Mouse (Mus musculus) limb, embryonic 11.5 days (tissue): ENCODE results near the gene Tubb4a. TPM values are rescaled to one million over a fixed set of nuclear protein-coding genes. Genes with fewer than 3 reads are reported as not detected.

Experiments used
- ATAC-seq: fragments of 200-750 bp; cut with Nextera tagmentation; 2 replicates; pipeline ENCODE4 v1.8.0; 2017; ENCODE audit warnings: low read depth; ENCODE audit not compliant: insufficient number of reproducible peaks, low FRiP score, low TSS enrichment
- DNase-seq: peaks from one replicate; pipeline ENCODE4 v3.0.0-alpha.2; 2015; ENCODE audit warnings: low spot score
- H3K27ac ChIP-seq: fragments of 300-500 bp; sonication (generic); replicated peaks from 2 replicates; pipeline ENCODE4 v1.5.1; 2014; ENCODE audit warnings: low read depth, mild to moderate bottlenecking, low read length
- H3K27me3 ChIP-seq: fragments of 300-500 bp; sonication (generic); 2 replicates; pipeline ENCODE4 v1.6.1; 2014; ENCODE audit warnings: mild to moderate bottlenecking, low read length, mixed read lengths; ENCODE audit not compliant: control insufficient read depth, insufficient read depth
- H3K36me3 ChIP-seq: fragments of 300-500 bp; sonication (generic); 2 replicates; pipeline ENCODE4 v1.6.1; 2014; ENCODE audit warnings: mild to moderate bottlenecking, low read length, moderate library complexity, mixed read lengths; ENCODE audit not compliant: control insufficient read depth, insufficient read depth
- H3K4me1 ChIP-seq: fragments of 300-500 bp; sonication (generic); 2 replicates; pipeline ENCODE4 v1.6.1; 2014; ENCODE audit warnings: low read length, mixed read lengths; ENCODE audit not compliant: control insufficient read depth, insufficient read depth
- H3K4me2 ChIP-seq: fragments of 300-500 bp; sonication (generic); 2 replicates; pipeline ENCODE4 v1.6.1; 2014; ENCODE audit warnings: low read depth, mild to moderate bottlenecking, moderate library complexity; ENCODE audit not compliant: severe bottlenecking
- H3K4me3 ChIP-seq: fragments of 300-500 bp; sonication (generic); 2 replicates; pipeline ENCODE4 v1.5.1; 2014; ENCODE audit warnings: low read depth, low read length
- H3K9ac ChIP-seq: fragments of 300-500 bp; sonication (generic); 2 replicates; pipeline ENCODE4 v1.6.1; 2014; ENCODE audit warnings: mild to moderate bottlenecking, low read length
- H3K9me3 ChIP-seq: fragments of 300-500 bp; sonication (generic); 2 replicates; pipeline ENCODE4 v1.6.1; 2016; ENCODE audit warnings: low read length; ENCODE audit not compliant: control insufficient read depth
- WGBS: fragments of 180-500 bp; shearing (Covaris S2); extraction: QIAGEN DNeasy Blood & Tissue Kit; methylation state at CpG from one replicate; pipeline ENCODE4 v1.1.7; 2014; 5-methylcytosine and 5-hydroxymethylcytosine counted together
- polyA plus RNA-seq: library from polyadenylated mRNA; unstranded; fragments of >200 nt; fragmentation: Nextera tagmentation; extraction: Ambion mirVana; gene quantifications from 2 replicates; pipeline ENCODE4 v1.2.1, GENCODE M21; 2014

Tubb4a gene
- polyA plus RNA-seq, 1 experiment from 2014 or later, result 11.1 TPM

DNA sequence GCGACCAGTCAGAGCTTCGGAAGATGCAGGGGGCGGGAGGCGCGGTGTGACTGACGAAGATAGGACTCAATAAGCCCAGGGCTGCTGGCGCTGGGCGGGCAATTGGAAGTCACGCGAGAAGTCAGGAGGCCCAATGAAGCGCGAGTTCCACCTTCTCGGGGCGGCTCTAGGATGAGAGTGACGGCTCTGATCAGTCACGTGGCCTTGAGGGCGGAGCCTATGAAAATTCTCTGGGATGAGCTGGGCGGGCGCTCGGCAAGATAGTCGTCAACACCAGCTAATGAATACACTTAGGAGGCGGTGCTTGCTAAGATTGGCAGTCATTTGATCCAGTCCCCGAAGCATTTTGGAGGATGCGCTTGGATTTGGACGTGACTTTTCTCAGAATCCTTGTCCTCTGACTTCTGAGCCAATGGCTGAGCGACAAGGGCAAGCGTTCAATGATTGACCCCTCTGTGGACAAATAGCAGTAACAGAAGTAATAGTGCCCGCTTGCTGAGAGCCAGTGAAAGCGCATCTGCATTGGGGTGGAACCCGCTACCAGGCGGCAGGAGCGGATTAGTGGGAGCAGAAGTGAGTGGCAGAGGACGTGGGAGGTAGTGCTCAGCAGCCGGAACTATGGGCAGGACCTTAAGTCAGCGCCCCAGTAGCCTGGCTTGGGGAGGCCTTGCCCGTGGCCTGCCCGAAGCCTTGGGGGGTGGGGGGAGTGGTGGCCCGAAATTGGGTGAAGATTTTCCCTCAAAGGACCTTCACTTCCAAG, 55.7 kb downstream of the Tubb4a start:
- peaks cover 8% of the 10 kb centered on the region for H3K4me1 ChIP-seq
- H3K36me3 ChIP-seq, result peaks cover 12% of the 10 kb centered on the region; the same call in 1 of the 2 replicates
- peak; percentile 98 for DNase-seq
- 1% methylated on average over 38 of the region's 38 CpGs for WGBS
- H3K4me3 ChIP-seq, result peak overlapping the region; percentile 75
- 0 out of 2 replicates have a peak overlapping the region, but pooled peaks have one; percentile 25 for H3K27ac ChIP-seq
- no peaks in the 10 kb centered on the region for H3K9me3 ChIP-seq
- peak overlapping the region; percentile 24; the same call in 1 of the 2 replicates for H3K9ac ChIP-seq
- peak overlapping the region; percentile 44 for H3K4me2 ChIP-seq
- ATAC-seq, result peak; percentile 96
- no peaks in the 10 kb centered on the region for H3K27me3 ChIP-seq

GRCm38 (mm10) chr17:57030931-57031660, 56.5 kb downstream of the Tubb4a start, which contains the start of gene Khsrp:
Khsrp (minus strand) TSS chr17:57031522.
- peak within 1 kb of the TSS; percentile 99 for H3K9ac ChIP-seq
- WGBS, result under 1% methylated on average over 89 of the region's 99 CpGs
- H3K36me3 ChIP-seq, result peaks cover 15% of the 10 kb centered on the region; the same call in 1 of the 2 replicates
- peak within 1 kb of the TSS; percentile 91 for H3K27ac ChIP-seq
- DNase-seq, result peak; percentile 69
- peak within 1 kb of the TSS; percentile 97 for H3K4me2 ChIP-seq
- peak within 1 kb of the TSS; percentile 75 for H3K4me3 ChIP-seq
- H3K27me3 ChIP-seq, result no peaks in the 10 kb centered on the region
- no peaks in the 10 kb centered on the region for H3K9me3 ChIP-seq
- no peak for ATAC-seq
- H3K4me1 ChIP-seq, result peaks cover 8% of the 10 kb centered on the region

Other genes starting within 250 kb of the Tubb4a start
- not detected in 2 replicates for gene Acsbg2, start 213.3 kb downstream of the Tubb4a start, polyA plus RNA-seq
- gene 1700061G19Rik, start 212.3 kb downstream of the Tubb4a start, polyA plus RNA-seq, result 0.40 and 0.50 TPM in 2 replicates
- 33.6 and 43.1 TPM in 2 replicates for gene Mllt1, start 152.4 kb downstream of the Tubb4a start, polyA plus RNA-seq
- gene Acer1, start 105.7 kb downstream of the Tubb4a start, polyA plus RNA-seq, result not detected in 2 replicates
- gene Clpp, start 97.5 kb downstream of the Tubb4a start, polyA plus RNA-seq, result 155 and 159 TPM in 2 replicates
- gene Alkbh7, start 90.4 kb downstream of the Tubb4a start, polyA plus RNA-seq, result 40.2 and 42.1 TPM in 2 replicates
- gene Pspn, start 87.8 kb downstream of the Tubb4a start, polyA plus RNA-seq, result 0.72 TPM in 1 of 2 replicates, not detected in the other
- gene Gtf2f1, start 76.5 kb downstream of the Tubb4a start, polyA plus RNA-seq, result 73.8 and 76.6 TPM in 2 replicates
- gene Gm17949, start 76.3 kb downstream of the Tubb4a start, polyA plus RNA-seq, result 0.21 and 0.37 TPM in 2 replicates
- 48.4 and 48.7 TPM in 2 replicates for gene Khsrp, start 56.3 kb downstream of the Tubb4a start, polyA plus RNA-seq
- not detected in 2 replicates for gene Slc25a41, start 46.1 kb downstream of the Tubb4a start, polyA plus RNA-seq
- 1.0 and 1.1 TPM in 2 replicates for gene Crb3, start 28.7 kb downstream of the Tubb4a start, polyA plus RNA-seq
- gene Slc25a23, start 27.9 kb downstream of the Tubb4a start, polyA plus RNA-seq, result 4.5 TPM in 2 replicates
- 0.43 and 0.51 TPM in 2 replicates for gene Dennd1c, start 9.3 kb downstream of the Tubb4a start, polyA plus RNA-seq
- gene Tnfsf9, start 17.5 kb upstream of the Tubb4a start, polyA plus RNA-seq, result 8.4 and 9.3 TPM in 2 replicates
- gene Cd70, start 62.0 kb upstream of the Tubb4a start, polyA plus RNA-seq, result not detected in 2 replicates
- gene Tnfsf14, start 106.4 kb upstream of the Tubb4a start, polyA plus RNA-seq, result 0.17 and 0.31 TPM in 2 replicates
- 0.03 and 0.21 TPM in 2 replicates for gene C3, start 140.4 kb upstream of the Tubb4a start, polyA plus RNA-seq
- gene Gpr108, start 160.7 kb upstream of the Tubb4a start, polyA plus RNA-seq, result 28.2 and 30.8 TPM in 2 replicates
- 27.8 and 28.4 TPM in 2 replicates for gene Trip10, start 161.7 kb upstream of the Tubb4a start, polyA plus RNA-seq
- 1.6 and 1.7 TPM in 2 replicates for gene Vav1, start 191.3 kb upstream of the Tubb4a start, polyA plus RNA-seq